Mouse (Mus musculus): ENCODE measurements at regions not wholly inside any gene's neighbourhood (a gene's known extent, or its start where the extent isn't known, plus 50 kb on each side); places are given as distances from the start of the nearest gene placed in this dataset.

- TF ChIP-seq CTCF (IDR thresholded peaks at IDR 0.05; ENCODE audit: low read depth) (no peak), EP300 (IDR thresholded peaks at IDR 0.05; ENCODE audit: low read depth) (no peak)
These were observed 1073.7 kb upstream of the Gje1 start for GRCm38 (mm10) chr10:15791473-15792269.

Measured in heart, postnatal 0 days (tissue).